Mouse (Mus musculus) ES-Bruce4 (cell line): ENCODE data around the gene Xpo5.

ENCODE experiments used
- CTCF ChIP-seq: IDR thresholded peaks from one replicate; pipeline ENCODE4 v1.8.1; 2011; ENCODE audit warnings: low read depth, low read length
- POLR2A ChIP-seq: IDR thresholded peaks from one replicate; pipeline ENCODE4 v1.8.1; 2011; ENCODE audit warnings: low read length; ENCODE audit not compliant: insufficient read depth

- TF ChIP-seq CTCF, result no peak
- no peak for TF ChIP-seq POLR2A
Observed at GRCm38 (mm10) chr17:46265502-46265901, 62.9 kb downstream of the Xpo5 start.
